Mouse (Mus musculus) adrenal gland, adult 2 months (tissue): Measurements from ENCODE around the gene Comp. TPM values are rescaled to one million over a fixed set of nuclear protein-coding genes. Genes with fewer than 3 reads are reported as not detected.

Experiments used
- DNase-seq: peaks from one replicate; pipeline ENCODE4 v3.0.0; 2021
- long read RNA-seq: library from polyadenylated mRNA; stranded (forward); transcript quantifications from one replicate; pipeline ENCODE4 v2.0.0, GENCODE M21; 2021
- polyA plus RNA-seq: library from polyadenylated mRNA; depleted of rRNA; stranded (reverse); fragments of >200 nt; gene quantifications from 2 replicates; pipeline ENCODE4 v1.2.3, GENCODE M21; 2012; rRNA removed
- total RNA-seq, 2 experiments: library from RNA; stranded (reverse); gene quantifications; 2 replicates each; pipeline ENCODE4 v1.2.3; 2021

Gene Comp
- total RNA-seq, result under 1 TPM; 0.14 to 0.35 TPM
- polyA plus RNA-seq, result 0.38 and 0.44 TPM in 2 replicates
- long read RNA-seq, result 0 reads

DNA sequence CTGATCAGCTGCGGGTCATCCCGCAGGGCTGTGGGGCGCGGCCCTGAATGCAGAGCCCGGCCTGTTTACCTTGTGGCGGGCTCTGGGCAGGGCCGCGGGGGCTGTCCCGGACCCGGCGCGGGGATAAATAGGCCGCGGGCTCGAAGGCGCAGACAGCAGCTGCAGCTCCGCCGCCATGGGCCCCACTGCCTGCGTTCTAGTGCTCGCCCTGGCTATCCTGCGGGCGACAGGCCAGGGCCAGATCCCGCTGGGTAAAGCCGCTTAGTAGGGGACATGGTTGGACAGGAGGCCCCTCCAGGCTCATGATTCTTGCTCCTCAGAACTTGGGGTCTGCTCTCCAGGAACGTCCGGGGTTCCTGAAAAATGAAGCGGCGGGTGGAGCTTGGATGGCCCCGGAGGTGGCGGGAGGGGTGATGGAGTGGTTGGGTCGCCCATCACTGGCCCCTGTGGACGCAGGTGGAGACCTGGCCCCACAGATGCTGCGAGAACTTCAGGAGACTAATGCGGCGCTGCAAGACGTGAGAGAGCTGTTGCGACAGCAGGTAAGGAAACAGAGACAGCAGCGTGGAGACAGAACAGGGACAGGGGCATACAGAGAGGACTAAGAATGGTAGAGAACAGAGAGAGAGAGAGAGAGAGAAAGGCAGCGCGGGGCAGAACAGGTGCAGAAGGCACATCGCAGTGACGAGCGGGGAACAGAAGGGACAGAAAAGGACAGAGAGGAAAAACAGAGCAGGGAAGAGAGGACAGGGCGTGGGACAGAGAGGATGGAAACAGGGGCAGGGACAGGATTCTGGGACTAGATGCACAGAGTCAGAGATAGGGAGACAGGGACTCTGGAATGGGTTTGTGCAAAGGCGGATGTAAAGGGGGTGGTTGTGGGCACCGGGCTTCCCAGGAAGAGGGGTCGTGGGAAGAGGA, at the start of gene Comp:
Gene Comp (plus strand): TSS at position 162 of the 921 bp plus-strand sequence.
- no peak for DNase-seq

DNA sequence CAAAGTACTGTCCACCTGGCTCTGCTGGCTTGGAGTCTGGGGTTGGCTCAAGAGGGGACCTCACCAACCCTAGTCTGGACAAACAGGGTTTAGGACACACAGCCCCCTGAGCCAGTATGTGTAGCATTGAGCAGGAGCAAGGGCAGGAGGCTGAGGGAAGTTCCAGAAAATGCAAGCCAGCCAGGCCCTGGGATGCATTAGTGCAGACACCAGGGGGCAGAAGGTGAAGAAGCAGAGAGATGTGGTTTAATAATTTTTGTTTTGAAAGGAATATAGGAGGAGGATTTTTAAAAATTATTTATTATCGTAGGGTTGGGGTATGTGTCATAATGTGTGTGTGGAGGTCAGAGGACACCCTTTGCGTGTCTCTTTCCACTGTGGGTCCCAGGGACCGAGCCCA, 49.6 kb upstream of the Comp start:
- no peak for DNase-seq

DNA sequence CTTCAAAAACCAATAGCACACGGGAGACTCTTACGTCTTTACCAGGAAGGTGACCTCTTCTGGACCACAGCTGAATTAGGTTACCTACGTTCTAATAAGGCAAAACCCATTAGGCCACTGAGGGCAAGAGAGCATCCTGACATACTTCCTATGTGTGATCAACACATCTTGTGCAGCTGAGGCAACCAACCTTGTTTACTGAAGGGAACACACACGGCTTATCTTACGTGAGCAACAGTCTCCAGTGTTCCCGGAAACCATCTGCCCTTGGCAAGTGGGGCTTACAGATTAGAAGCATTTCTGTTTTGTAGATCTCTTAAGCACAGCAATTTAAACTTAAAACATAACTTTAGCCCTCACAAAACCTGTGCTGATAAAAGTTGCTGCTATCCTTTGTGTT, 45.8 kb upstream of the Comp start:
- no peak for DNase-seq

DNA sequence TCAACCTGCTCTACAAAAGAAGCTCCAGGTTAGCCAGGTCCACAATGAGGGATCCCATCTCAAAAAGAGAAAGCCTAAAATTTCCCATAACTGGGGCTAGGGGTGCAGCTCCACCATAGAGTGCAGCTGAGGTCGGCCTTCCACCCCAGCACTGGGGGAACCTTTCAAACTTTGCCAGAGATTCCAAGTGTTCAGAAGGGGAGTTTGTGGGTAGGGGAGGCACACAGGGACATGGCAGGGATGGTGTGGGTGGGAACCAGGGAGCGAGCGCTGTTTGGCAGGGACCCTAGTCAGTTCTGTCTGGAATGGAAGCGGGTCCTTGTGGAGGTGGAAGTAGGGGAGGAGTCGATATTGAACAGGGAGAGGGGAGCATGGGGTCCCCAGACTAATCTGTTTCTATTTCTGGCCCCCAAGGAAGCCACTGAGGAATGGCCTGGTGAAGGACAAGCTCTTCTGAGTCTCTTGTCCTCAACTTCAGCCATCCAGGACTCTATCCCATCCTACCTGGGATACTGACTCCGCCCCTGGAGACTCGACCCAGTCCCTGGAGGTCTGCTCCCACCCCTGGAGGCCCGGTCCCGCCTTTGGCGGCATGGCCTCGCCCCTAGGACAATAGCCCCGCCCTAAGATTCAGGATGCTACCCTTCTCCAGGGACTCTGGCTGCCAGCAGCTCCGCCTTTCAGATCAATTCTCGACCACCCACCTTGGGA, 44.1 kb upstream of the Comp start, which contains the start of gene Gdf1:
Gene Gdf1 (plus strand): TSS at position 694 of the 711 bp plus-strand sequence.
- DNase-seq, result no peak

DNA sequence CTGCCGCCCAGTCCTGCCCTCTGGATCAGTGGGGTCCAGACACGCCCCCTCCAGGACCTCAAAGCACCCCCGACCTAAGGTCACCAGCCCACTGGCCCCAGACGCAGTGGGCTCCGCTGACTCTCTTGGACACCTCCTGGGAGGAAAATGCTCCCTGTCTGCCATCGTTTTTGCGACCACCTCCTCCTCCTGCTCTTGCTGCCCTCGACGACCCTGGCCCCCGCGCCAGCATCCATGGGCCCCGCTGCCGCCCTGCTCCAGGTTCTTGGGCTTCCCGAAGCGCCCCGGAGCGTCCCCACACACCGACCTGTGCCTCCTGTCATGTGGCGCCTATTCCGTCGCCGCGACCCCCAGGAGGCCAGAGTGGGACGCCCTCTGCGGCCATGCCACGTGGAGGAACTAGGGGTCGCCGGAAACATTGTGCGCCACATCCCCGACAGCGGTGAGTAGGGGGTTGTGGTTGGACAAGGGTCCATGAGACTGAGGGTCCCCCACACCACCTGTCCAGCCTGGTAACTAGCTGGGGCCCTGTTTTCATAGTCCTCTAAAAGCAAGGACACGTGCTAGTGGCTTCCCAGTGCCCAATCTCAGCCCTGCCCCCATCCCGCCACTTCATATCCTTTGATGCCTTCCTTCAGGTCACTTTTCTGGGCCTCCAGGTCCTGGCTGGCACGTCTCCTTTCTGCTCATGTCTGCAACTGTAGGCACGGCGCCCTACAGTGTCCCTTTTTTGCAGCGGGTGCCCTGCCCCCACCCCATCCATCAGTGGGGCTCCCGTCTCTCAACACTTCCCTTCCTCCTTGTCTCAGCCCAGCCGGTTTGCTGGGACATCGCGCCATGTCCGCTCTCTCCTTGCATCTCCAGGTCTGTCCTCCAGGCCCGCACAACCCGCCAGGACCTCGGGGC, 43.3 kb upstream of the Comp start:
- DNase-seq, result no peak

DNA sequence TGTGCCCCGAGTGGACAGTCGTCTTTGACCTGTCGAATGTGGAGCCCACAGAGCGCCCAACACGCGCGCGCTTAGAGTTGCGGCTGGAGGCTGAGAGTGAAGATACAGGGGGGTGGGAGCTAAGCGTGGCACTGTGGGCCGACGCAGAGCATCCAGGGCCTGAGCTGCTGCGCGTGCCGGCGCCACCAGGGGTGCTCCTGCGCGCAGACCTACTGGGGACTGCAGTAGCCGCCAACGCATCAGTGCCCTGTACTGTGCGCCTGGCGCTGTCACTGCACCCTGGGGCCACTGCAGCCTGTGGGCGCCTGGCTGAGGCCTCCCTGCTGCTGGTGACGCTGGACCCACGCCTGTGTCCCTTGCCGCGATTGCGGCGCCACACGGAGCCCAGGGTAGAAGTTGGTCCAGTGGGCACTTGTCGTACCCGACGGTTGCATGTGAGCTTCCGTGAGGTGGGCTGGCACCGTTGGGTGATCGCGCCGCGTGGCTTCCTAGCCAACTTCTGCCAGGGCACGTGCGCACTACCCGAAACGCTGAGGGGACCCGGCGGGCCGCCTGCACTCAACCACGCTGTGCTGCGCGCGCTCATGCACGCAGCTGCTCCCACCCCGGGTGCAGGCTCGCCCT, 42.5 kb upstream of the Comp start:
- peak; percentile 75 for DNase-seq

DNA sequence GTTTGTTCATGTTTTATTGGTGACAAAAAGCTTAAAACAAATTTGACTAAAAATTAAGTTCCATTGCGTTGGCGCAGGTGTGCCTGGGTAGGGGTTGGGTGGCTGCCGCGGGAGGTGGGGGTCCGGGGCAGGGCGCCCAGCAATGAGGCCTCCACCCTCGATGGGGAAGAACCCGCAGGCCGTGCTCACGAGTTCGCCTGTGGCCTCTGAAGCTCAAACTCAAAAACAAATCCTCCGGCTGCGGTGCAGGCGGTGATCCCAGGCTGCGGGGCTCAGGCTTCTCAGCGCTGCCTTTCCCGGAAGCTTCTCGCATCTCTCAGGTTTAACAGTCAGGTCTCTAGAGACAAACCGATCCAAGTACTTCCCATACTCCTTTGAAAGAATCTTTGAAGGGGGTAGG, 41.8 kb upstream of the Comp start:
- no peak for DNase-seq

DNA sequence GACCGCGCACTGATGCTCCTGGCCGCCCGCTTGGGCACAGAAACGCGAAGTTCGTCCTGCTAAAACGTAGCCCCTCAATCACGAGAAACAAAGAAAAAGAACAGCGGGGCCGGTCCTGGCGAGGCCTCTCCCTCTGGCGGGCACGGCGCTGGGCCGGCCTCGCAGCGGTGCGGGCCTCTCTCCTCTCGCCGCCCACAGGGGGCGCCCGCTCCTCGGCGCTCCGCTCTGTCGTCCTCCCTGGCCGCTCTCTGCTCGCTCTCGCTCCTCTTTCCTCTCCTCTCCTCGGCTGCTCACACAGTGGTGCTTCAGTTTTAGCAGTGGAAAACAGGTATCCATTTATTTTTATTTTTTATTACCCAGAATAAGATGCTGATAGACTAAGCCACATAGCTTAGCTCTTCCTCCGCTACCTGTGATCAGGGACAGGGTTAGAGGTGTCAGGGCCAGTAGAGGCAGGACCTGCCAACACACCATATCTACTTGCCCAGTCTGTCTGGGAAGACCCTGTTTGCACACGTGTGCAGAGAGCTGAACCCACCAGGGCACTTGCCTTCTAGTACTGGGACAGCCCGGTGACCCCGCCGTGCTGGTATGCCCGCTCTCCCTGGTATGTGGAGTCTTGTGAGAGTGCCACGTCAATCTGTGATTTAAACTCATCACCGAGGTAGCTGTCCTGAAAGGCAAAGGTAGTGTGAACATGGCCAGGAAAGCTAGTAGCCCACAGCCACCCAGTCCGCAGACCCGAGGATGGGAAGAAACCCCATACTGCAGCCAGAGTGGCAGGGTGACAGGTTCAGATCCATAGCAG, 41.1 kb upstream of the Comp start:
- DNase-seq, result peak; percentile 74

DNA sequence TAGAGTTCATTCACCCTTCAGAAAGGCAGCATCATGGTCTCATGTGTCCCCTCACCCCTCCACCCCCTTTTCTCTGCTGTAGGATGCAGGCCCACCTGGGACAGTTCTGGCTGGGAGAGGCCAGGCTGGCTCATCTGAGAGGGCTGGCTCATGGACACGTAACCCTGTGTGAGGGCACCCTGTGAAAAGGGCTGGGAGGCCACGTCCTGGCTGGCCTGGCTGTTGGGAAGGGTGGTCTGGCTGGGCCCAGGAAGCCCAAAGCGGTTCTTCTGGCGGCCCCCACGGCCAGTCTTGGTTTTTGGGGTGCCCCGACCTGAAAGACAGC, 40.5 kb upstream of the Comp start:
- DNase-seq, result no peak

DNA sequence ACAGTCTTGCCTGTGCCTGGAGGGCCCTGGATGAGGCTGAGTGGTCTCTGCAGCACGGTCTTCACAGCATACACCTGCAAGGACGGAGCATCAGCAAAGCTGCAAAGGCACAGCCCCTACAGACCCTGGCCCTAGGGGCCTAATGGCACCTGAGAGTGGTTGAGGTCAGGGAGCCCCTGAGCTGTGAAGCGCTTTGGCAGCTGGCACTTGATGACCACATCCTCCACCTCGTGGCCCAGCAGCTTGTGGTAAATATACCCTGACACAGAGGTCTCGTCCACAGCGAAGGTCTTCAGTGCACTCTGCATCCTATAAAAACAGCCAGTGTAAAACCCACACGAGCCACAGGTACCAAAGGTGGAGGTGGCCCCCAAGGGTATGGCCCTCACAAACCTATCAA, 34.4 kb upstream of the Comp start:
- no peak for DNase-seq

DNA sequence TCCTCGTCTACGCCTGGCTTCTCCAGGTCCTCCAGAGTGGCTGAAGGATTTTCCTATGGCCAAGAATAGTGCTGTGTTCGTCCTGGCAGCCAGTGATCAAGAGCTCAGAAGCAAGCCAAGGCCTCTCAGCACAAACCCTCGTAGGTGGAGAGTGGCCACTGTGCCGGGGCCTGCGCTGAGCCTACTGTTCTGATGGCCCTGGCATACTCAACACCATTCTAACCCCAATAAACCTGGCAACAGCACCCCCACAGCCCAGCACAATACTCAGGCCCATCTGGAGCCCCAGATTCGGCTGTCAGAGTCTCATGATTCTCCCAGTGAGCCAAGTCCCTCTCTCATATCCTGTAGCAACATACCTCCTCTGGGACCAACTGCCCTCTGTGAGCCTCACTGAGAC, 32.7 kb upstream of the Comp start:
- no peak for DNase-seq

DNA sequence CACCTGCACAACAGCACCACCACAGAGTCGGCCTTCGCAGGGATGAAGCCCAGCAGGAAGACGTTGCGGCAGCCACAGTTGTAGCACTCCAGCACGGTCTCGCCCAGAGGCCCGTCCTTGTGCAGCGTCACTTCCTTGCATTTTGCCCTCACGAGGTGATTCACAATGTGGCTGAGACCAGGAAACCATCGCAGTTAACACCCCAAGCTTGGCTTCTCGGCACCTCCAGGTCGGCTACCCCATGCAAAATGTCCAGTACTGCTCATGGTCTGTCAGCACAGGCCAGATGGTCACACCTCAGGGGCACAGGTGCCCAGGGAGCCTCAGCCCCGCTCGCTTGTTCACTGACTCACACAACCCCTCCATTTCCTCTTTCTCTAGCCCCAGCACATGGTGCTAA, 31.4 kb upstream of the Comp start:
- DNase-seq, result no peak

DNA sequence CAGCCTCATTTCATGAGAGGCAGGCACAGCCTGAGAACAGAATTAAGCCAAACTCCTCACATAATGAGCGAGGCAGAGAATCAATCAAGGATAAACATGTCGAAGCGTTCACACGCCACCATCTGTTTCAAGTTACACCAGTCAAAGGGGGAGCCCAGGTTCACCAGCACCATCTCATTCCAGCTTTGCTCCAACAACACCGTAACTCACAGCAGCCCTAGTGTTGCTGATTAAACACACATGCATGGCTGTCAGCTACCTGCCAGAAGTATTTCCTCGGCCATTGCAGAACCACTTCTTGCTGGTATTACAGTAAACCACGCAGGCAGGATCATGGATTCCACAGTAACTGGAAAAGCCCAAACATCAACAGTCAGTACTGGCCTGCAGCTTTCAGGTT, 30.3 kb upstream of the Comp start:
- no peak for DNase-seq

DNA sequence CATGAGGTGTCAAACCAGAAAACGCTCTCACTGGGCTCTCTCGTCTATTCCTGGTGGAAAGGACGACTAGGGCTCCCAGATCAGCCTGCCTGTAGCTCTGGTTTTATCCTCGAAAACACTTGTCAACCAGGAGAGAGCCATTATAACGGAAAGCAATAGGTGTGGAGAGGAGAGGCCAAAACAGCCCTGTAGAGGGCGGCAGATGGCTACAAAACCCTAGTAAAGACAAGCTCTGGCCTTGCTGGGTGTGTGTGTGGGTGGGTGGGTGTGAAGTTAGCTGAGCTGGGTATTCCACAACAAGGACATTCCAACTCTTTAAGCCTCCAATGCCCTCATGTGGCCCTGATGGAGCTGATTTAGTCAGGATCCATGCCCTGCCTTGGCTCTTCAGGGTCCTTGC, 29.7 kb upstream of the Comp start:
- peak; percentile 47 for DNase-seq

DNA sequence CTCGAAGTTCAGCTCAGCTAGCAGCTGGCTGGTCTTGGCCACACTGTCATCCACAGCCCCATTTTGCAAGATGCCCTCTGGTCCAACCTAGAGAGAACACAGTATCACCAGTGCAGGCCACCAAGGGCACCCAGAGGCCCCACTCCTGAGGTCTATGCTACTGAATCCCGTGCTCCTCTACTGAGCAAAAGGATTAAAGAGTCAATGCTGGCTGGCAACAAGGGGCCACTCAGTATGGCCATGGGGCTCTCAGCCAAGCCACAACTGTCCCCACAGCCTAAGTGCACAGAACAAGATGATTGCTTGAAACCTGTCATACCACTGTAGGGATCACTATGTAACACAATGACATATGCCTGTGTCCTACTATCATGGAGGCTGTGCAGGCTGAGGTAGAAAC, 29.1 kb upstream of the Comp start:
- peak; percentile 56 for DNase-seq

DNA sequence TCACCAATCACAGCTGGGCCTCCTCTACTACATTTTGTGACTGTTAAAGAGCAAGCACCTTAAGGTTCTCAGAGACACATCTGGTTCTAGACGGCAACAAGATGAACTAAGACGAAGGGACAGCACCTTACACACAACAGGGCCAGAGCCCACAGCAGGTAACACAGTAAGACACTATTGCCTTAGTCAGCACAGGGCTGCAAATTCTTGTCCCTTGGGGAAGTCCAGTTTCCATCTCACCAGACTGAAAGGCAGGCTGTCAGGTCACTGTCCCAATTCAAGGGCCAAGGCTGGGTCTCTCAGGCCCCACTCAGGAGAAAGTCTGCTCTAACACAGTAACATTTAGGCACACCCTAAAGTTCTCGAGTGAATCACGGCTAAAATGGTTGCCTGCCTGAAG, 25.9 kb upstream of the Comp start:
- DNase-seq, result no peak

DNA sequence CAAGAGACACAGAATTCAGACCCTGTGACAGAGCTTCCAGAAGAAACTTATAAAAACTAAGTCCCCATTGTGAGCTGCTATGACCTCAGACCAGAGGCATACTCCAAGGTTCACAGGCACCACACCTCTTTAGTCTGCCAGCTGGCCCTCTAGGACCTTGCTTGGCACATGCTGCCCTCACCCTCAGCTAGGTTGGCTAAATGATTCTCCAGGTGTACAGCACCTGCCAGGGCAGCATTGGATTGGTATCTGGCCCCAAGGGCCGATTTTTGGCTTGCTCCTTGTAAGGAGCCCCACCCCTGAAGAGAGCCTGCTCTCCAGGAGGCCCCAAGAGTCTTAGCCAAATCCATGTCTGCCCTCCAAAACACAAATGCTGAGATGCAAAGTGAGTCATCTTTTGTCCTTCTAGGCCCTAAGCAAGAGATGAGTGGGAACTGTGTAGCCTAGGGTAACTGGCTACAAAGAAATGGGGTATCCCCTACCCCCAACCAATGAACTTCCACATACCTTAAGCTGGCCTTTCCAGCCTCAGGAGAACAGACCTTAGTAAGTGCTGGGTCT, 25.4 kb upstream of the Comp start:
- peak; percentile 43 for DNase-seq

DNA sequence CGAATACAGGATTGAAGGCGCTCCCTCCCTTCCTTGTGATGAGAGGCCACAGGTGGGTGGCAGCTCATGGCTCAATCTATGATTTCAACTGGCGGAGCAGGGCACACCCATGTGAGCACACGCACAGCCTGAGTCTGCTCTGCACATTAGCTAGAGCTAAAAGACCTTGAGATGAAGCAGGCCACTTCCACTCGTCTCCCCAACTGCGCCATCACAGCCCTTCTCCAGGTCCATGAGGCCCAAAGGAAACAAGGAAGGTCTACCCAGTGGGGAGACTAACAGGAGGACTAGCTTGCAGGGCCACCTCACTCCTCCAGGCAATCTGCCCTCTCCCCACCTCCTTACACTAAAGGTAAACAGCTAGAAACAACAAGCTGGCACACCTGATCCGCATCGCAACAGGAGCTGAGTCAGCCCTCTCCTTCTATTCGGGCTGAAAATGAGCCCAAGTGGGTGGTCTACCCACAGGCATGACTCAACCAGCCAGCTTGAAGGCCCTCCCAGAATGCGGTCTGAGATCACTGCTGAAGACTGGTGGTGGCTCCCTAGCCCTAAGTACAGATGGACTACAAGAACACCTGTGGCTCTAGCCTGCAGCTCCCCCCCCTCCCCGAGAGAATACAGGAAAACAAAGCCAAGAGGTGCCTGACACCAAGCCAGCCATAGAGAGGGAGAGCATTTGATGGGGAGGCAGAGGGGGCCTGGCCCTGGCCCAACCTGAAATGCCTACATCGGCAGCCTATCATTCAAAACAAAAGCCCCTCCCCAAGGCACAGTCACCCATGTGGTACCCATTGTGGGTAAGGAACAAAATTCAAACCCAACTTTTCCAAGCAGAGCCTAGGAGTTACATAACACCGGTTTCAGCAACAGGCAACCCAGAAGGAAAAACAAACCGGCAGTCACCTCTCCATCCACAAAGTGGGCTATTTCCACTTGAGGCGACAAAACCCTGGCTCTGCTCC, 22.0 kb upstream of the Comp start:
- DNase-seq, result no peak

DNA sequence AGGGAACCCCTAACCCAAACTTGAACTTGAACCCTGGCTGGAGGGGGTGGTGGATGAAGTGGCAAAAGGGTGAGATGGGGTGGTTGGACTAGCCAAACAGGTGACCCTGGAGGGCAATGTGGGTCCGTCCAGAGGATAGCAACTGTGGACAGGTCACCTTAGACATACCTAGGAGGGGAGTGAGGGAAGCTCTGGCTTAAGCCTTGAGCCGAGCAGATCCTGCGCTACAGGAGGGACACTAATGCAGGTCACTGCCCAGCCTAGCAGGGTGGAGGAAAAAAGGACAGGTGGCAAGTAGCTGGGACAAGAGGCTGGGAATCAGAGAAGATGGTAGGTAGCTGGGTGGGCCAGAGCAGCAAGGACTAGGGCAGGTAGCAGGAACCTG, 21.4 kb upstream of the Comp start:
- no peak for DNase-seq
